Mouse (Mus musculus): ENCODE measurements around the gene Esr2.

GRCm38 (mm10) chr12:76181471-76181870, 4.4 kb upstream of the Esr2 start:
- TF ChIP-seq CTCF (IDR thresholded peaks at IDR 0.05; ENCODE audit: borderline replicate concordance, extremely low read depth, insufficient read depth, insufficient read length) (no peak), POLR2A (IDR thresholded peaks at IDR 0.05; ENCODE audit: borderline replicate concordance, extremely low read depth, insufficient read depth, insufficient read length, poor library complexity, severe bottlenecking) (no peak)
